Mouse (Mus musculus) ovary, adult 18-20 months (tissue): ENCODE measurements around the gene Clca2.
"Not testable (repeated sequence)": the region's sequence is repeated elsewhere in the genome, so short reads cannot be mapped to it uniquely, and the experiment has no call there.

Experiments used
- DNase-seq: peaks from one replicate; pipeline ENCODE4 v3.0.0; 2022; ENCODE audit warnings: low spot score, mixed read lengths

Clca2 gene

GRCm38 (mm10) chr3:145086180-145086579, 13.1 kb downstream of the Clca2 start:
- no peak for DNase-seq

DNA sequence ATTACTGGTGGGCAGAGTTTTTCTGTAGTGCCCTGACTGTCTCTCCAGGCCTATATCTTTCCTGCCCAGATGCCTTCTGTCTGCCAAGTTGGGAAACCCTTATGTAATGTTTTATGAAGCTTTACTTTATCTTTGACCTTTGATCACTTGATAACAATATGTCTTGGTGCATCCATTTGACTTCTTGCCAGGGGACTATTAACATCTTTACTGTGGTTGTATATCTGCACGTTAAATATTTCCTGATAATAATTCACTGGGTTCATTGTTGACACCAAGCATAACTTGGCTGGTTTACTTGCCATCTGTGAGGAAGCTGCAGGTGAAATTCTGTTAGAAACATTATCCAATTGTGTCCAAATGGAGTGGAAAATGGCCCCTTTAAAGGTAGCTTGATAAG, 16.2 kb downstream of the Clca2 start:
- no peak for DNase-seq

- DNase-seq = no peak
Measured at GRCm38 (mm10) chr3:145080904-145081303, 18.3 kb downstream of the Clca2 start.

DNA sequence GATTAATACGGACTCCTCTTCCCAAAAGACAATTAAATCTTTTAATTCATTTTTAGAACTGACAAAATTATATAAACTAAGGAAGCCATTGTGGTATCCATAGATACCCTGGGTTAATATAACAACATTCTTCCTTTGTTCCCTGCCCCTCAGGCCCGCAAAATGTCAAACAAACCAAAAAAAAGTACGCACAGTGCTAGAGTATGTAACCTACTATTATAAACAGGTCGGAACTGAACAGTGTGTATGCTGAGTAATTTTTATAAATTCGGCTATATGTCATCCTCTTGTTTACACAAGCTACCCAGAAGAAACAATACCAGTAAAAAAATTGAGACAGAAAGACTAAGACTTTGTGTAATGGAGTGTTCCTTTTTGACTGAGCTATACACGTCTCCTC, 20.8 kb downstream of the Clca2 start:
- no peak for DNase-seq

DNA sequence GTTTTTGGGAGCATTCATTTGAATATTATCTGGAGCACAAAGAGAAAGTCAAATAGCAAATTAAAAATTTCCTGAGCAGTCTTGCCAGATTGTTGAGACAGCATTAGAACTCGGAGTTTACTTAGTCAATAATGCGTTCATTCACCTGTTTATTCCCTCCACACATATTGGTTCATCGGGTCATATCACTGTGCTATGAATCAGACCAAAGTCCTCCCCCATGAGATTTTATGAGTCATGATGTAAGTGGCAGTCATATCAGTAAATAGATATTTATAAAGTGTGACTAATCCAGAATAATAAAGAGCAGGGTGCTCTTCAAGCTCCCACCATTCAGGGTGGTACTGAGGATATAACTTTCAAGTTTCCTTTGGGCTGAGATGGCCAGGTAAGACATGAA, 26.9 kb downstream of the Clca2 start:
- no peak for DNase-seq

- no peak for DNase-seq
Measured at GRCm38 (mm10) chr3:145068964-145069363, 30.3 kb downstream of the Clca2 start.

DNA sequence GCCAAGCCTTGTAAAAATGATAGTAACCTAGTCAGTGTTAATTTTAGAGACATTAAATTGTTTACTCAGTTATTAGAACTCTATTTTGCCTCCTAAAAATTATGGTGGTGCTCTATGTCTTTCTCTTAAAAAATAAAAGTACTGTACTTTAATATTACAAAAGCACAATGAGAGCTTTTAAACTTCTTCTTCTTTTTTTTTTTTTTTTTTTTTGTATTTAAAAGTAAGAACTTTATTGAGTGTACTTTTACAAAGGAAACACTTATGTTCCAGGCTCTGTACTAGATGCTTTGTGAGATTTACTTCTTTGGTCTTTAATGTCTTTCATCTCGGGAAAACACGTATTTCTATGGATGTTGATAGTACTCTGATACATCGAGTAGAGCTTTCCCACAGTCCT, 44.1 kb downstream of the Clca2 start:
- DNase-seq = not testable (repeated sequence)

DNA sequence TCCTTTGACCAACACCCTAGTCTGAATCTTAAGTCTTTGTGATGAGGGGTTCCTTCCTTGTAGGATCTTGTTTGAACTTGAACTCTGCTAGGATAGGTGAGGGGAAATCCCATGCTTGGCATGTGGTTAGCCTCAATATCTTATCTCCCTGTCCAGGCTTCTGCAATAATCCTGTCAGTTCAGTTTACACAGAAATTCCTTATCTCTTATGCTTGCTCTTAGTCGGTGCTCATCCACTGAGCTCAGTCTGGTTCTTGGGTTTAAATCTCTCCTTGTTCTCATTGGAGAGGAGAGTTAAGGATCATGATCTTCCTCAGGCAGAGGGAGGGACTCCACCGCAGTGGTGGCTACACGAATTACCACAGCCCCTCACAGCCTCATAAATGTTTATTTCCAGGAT, 49.4 kb downstream of the Clca2 start:
- no peak for DNase-seq

GRCm38 (mm10) chr3:145038813-145039212, 60.4 kb downstream of the Clca2 start:
- DNase-seq = no peak

DNA sequence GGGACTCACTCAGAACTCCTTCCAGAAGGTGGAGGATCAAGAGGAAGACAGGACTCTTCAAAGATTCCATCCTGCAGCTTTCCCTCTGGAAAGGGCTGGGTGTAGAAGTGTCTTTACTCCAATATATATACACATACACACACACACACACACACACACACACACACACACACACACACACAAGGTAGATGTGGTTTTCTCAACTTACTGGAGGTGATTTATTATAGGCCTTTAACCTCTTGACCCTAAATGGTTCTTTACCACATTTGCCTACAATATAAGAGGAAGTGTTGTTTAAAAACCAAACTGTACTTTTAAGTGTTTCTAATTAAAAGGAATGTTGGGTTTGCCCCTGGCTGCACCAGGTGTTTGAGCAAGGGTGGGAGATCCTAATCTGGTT, 66.6 kb downstream of the Clca2 start, which contains the start of gene Clca1:
Gene Clca1 (minus strand): TSS at position 101 of the 400 bp plus-strand sequence.
- no peak for DNase-seq

DNA sequence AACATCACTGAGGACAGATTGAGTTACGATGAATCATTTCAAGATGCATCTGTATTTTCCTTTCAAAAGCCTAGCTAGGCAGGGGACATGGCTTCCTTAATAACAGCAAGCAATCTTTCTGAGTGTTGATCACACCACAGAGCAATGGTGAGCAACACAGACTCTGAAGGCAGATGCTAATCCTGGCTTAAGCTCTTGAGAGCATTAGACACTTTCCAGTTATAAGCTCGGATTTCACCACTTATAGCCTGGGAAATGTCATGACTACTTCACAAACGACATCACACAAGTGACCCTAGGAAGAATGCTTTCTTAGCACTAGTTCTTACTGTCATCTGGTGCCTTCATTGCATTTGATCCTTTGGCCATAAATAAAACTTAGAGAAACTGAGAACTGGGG, 71.2 kb downstream of the Clca2 start:
- no peak for DNase-seq

DNA sequence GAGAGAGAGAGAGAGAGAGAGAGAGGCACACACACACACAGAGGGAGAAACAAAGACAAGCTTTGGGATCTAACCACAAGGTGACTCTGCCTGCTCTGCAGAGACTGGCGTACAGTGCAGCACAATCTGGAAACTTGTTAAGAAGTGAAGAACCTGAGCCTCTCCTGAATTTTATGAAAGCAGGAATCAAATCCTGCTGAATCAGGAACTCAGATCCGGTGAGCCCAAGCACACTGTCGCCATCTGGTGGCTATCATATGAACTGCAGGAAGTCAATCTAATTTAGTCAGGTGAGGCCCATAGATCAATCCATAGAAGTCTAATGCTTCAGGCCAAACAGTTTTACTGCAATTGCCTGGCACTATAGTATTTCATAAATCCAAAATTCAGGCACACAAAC, 72.5 kb downstream of the Clca2 start:
- no peak for DNase-seq
